Mouse (Mus musculus): ENCODE results near the gene Zfp128. TPM values are rescaled to one million over a fixed set of nuclear protein-coding genes. Genes with fewer than 3 reads are reported as not detected.
"Not testable (repeated sequence)": the region's sequence is repeated elsewhere in the genome, so short reads cannot be mapped to it uniquely, and the experiment has no call there.

The Zfp128 gene
- total RNA-seq, 2 experiments from 2014 or later: 7.0 to 7.6 TPM

GRCm38 (mm10) chr7:12921318-12921704 lies 40.3 kb downstream of the Zfp128 start:
- intact Hi-C loops (cut with DNase I): loop anchor here (5.0 kb wide), 2 partner anchors 41 to 111 kb away; partner anchors contain the start of gene Chmp2a
- no peak for DNase-seq (ENCODE audit: low spot score in 2 of 2)

DNA sequence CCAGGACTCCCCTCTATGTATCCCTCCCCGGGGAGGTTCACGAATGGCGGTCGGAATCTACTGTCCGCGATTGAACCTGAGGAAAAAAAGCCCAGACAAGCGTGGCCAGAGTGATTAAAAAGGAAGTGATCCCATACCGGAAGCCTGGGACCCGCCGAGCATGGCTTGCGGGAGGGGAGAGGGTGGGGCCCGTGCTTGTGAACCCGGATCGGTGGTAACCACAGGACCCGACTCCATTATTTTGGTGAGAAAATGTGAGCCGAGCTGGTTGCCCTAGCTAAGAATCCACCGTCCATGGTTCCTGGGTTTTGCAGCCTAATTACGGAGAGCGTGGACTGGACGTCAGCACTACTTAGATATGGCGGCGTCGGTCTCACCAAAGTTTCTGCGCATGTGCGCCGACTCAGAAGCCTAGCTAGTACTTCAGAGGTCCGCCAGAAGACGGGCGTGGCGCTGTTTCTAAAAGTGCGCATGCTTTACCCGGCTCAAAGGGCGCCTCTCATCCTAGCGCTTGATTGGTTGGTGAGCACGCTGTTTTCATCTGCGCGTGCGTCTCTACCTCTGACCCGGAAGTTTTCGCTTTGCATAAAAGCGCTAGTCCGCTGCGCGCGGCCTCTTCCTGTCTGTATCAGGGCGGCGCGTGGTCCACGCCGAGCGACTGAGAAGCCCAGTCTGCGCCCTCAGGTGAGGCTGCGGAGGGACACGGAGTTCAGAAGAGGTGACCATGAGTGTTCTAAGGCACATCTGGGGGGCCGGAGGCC lies 40.9 kb downstream of the Zfp128 start, which contains the start of gene Rps5:
Gene Rps5, plus strand, starts transcription at position 586 of the 761 bp plus-strand sequence.
- intact Hi-C loops (cut with DNase I): loop anchor here (2.0 to 5.0 kb wide), 3 partner anchors 27 to 110 kb away; partner anchors contain the start of gene Chmp2a
- DNase-seq (ENCODE audit: low spot score in 2 of 2): peak; percentile 98 to 99

GRCm38 (mm10) chr7:12922729-12923128 lies 41.8 kb downstream of the Zfp128 start:
- intact Hi-C loops (cut with DNase I): loop anchor here (2.0 to 5.0 kb wide), 3 partner anchors 26 to 110 kb away; partner anchors contain the start of gene Chmp2a
- no peak for DNase-seq (ENCODE audit: low spot score in 2 of 2)

GRCm38 (mm10) chr7:12926316-12926715 lies 45.3 kb downstream of the Zfp128 start:
- no peak for DNase-seq (ENCODE audit: low spot score in 2 of 2)
- intact Hi-C loops (cut with DNase I): no loop called here

DNA sequence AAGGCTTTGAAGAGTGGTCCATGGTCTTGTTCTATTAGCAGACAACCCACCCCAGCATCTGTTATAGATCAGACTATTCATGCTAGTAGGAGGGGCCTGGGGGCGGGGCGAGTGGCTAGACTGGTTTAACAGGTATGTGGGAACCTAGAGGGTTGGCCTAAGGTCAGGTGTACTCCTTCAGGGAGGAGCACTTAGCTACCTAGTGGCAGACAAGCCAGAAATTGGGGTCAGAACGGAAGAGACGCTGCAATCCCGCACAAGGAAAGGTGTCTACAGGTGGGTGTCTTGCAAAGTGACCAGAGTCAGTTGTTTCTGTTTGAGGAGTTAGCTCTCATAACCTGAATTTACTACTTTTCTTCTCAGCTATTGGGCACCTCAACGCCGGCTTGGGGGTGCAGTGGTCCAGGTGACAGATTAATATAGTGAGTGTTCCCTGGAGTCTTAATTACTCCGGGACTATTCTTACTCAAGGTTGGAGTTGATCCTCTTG lies 46.3 kb downstream of the Zfp128 start, which contains the start of gene Rnf225:
Gene Rnf225, plus strand, starts transcription at position 226 of the 490 bp plus-strand sequence.
- DNase-seq (ENCODE audit: low spot score in 2 of 2): no peak
- intact Hi-C loops (cut with DNase I): no loop called here

DNA sequence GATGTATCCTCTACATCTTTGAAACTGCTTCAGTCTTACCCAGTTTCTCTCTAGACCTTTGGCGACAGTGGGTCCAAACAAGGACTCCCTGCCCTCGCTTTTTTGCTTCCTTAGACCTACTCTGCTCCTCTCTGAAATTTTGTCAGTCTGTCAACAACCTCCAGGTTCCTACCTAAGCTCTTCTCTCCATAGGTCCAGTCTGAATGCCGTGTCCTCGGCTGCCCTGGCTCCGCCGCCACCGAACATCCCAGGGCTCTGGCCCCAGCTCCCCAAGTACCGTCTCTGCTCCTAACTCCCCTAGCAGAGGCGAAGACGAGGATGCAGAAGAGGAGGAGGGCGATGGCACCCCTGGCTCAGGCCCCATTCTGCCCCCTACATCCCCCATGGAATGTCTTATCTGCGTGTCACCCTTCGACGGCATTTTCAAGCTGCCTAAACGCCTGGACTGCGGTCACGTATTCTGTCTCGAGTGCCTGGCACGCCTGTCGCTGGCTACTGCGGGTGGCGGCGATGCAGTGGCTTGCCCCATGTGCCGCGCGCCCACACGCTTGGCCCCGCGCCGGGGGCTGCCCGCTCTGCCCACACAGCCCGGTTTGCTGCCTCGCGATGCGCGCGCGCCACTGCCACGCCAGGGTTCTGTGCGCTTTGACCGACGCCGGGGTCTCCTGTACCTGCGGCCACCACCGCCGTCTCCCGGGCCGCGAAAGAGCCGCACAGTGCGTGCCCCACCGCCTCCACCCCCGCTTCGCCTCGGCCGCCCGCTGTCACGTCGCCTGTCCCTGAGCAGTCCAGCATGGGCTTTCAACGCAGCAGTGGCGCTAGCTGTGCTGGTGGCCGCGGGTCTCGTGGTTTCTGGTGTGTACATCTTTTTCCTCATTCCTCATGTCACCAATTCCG lies 47.0 kb downstream of the Zfp128 start:
- intact Hi-C loops (cut with DNase I): no loop called here
- DNase-seq (ENCODE audit: low spot score in 2 of 2): peak; percentile 49 to 61

DNA sequence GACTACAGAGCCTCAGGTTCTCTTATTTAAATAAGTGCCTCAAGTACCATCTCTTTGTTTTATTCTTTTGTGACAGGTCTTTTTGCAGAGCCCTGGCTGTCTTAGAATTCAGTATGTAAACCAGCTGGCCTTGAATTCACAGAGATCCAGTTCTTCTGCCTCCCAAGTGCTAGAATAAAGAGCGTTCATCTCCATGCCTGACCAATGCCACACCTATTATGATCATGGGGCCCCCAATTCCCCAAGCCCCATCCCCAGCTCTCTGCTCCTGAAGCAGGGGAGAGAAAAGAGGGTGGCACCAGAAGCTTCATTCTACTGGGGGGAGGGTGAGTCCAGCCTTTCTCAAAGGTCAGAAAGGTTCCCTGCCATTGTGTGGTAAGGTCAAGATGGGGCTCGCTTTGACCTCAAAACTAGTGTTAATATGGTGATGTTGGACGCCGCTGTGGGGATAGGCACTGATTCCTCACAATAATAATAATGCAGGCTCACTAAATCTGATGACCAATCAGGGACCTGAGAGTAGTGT lies 52.7 kb downstream of the Zfp128 start:
- no peak for DNase-seq (ENCODE audit: low spot score in 2 of 2)
- intact Hi-C loops (cut with DNase I): no loop called here

- no peak for DNase-seq (ENCODE audit: low spot score in 2 of 2)
- intact Hi-C loops (cut with DNase I): no loop called here
Observed at GRCm38 (mm10) chr7:12934808-12935207, 53.8 kb downstream of the Zfp128 start.

DNA sequence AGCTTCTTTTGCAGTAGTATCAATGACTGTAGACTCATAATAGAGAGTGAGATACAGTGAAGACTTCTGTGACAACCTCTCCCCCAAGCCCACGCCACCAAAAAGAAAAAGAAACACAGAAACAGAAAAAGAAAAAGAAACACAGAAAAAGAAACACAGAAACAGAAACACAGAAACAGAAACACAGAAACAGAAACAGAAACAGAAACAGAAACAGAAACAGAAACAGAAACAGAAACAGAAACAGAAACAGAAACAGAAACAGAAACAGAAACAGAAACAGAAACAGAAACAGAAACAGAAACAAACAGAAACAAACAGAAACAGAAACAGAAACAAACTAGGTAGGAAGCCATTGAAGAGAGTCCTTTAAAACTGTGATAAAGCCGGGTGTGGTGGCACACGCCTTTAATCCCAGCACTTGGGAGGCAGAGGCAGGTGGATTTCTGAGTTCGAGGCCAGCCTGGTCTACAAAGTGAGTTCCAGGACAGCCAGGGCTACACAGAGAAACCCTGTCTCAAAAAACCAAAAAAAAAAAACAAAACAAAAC lies 56.4 kb downstream of the Zfp128 start:
- DNase-seq (ENCODE audit: low spot score in 2 of 2); intact Hi-C loops (cut with DNase I): not testable (repeated sequence)

DNA sequence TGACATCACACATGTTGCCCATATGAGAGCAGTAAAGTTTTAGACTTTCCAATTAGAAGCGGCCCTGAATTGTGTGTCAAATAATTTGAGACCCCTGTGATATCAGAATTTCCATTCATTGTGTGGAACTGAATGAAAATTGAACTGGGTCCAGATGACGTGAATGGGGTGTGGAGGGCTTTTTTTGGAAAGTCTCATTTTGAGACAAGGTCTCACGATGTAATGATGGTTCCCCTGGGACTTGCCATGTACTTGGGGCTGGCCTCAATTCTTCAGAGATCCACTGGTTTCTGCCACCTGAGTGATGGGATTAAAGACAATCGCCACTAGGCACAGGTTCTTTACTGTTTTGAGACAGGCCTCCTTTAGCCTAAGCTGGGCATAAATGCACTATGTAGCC lies 59.6 kb downstream of the Zfp128 start:
- no peak for DNase-seq (ENCODE audit: low spot score in 2 of 2)
- intact Hi-C loops (cut with DNase I): no loop called here

Other genes with a start within 250 kb of the Zfp128 start
- gene Vmn2r54, start 240.9 kb upstream of the Zfp128 start, total RNA-seq (2021): not detected
- gene Vmn2r55, start 196.2 kb upstream of the Zfp128 start, total RNA-seq (2021): not detected
- gene Vmn2r56, start 146.2 kb upstream of the Zfp128 start, total RNA-seq (2021): under 1 TPM in 1 of 2 experiments, not detected in 1; 0.05 TPM
- 10 to 100 TPM; 14.8 to 22.0 TPM for gene Zscan18, start 77.5 kb upstream of the Zfp128 start, total RNA-seq (2021)
- gene Zfp329, start 62.3 kb upstream of the Zfp128 start, total RNA-seq (2021): 10 to 100 TPM; 17.3 to 24.7 TPM
- 10 to 100 TPM; 13.0 to 15.8 TPM for gene Zfp110, start 46.4 kb upstream of the Zfp128 start, total RNA-seq (2021)
- 10 to 100 TPM; 12.2 to 15.5 TPM for gene Zscan22, start 16.6 kb downstream of the Zfp128 start, total RNA-seq (2021)
- 100 to 1,000 TPM; 335 to 413 TPM for gene Rps5, start 41.1 kb downstream of the Zfp128 start, total RNA-seq (2021)
- under 1 TPM; 0.86 to 0.99 TPM for gene Rnf225, start 46.2 kb downstream of the Zfp128 start, total RNA-seq (2021)
- gene Zfp324, start 84.7 kb downstream of the Zfp128 start, total RNA-seq (2021): 10 to 100 TPM in 1 of 2 experiments, 1 to 10 TPM in 1; 9.4 to 11.7 TPM
- gene Zfp446, start 96.7 kb downstream of the Zfp128 start, total RNA-seq (2021): 1 to 10 TPM; 6.7 to 9.7 TPM
- under 1 TPM in 1 of 2 experiments, not detected in 1; 0.34 TPM for gene Slc27a5, start 117.0 kb downstream of the Zfp128 start, total RNA-seq (2021)
- 100 to 1,000 TPM; 199 to 217 TPM for gene Trim28, start 117.9 kb downstream of the Zfp128 start, total RNA-seq (2021)
- 10 to 100 TPM; 35.8 to 36.5 TPM for gene Zbtb45, start 128.9 kb downstream of the Zfp128 start, total RNA-seq (2021)
- 100 to 1,000 TPM; 124 to 136 TPM for gene Chmp2a, start 153.6 kb downstream of the Zfp128 start, total RNA-seq (2021)
- gene Ube2m, start 157.1 kb downstream of the Zfp128 start, total RNA-seq (2021): 100 to 1,000 TPM; 210 to 252 TPM
- gene Mzf1, start 173.6 kb downstream of the Zfp128 start, total RNA-seq (2021): 10 to 100 TPM; 12.2 to 15.8 TPM
- not detected for gene Vmn1r85, start 214.0 kb downstream of the Zfp128 start, total RNA-seq (2021)
- not detected for gene Vmn1r86, start 238.7 kb downstream of the Zfp128 start, total RNA-seq (2021)

Data from left cerebral cortex, postnatal 36 days (tissue).